Mouse (Mus musculus) cerebellum, adult 9-10 months (tissue): Measurements from ENCODE around the gene Klhl7.

Experiments used
- DNase-seq: peaks from one replicate; pipeline ENCODE4 v3.0.0; 2022

The Klhl7 gene

DNA sequence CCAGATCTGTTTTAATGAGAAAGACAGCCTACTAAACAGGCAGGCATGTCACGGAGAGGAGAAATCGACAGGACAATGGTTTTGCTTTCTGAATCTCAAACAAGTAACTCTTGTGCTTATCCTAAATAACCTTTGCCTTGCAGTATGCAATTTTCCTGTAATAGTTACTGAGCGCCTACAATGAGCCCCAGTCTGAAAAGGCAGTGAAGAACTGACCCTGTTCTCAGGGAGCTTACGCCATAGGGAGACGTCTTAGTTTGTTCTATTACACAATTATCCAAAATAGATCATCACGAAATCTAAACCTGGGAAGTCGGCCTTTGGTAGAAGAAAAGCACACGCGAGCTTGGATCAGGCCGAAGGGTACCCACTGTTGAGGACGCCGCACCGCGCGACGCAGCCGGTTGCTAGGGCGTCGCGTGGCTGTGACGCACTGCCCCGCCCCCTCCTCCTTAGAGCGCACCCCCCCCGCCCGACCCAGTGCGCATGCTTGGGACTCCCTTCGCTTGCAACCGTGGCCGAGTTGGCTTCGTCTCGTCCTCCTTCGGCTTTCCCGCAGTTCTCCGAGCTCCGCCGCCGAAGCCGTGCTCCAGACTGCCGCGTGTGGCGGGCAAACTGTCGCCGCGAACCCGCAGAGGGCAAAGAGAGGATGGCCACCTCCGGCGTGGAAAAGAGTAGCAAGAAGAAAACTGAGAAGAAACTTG, at the start of gene Klhl7:
Gene Klhl7, plus strand, starts transcription at position 500 of the 704 bp plus-strand sequence.
- DNase-seq: peak; percentile 86

- no peak for DNase-seq
These were observed 48.4 kb upstream of the Klhl7 start for GRCm38 (mm10) chr5:24051755-24052675.

- DNase-seq: no peak
These were observed 46.9 kb upstream of the Klhl7 start for GRCm38 (mm10) chr5:24053245-24054190.

GRCm38 (mm10) chr5:24054382-24054781, 46.0 kb upstream of the Klhl7 start:
- DNase-seq: no peak

DNA sequence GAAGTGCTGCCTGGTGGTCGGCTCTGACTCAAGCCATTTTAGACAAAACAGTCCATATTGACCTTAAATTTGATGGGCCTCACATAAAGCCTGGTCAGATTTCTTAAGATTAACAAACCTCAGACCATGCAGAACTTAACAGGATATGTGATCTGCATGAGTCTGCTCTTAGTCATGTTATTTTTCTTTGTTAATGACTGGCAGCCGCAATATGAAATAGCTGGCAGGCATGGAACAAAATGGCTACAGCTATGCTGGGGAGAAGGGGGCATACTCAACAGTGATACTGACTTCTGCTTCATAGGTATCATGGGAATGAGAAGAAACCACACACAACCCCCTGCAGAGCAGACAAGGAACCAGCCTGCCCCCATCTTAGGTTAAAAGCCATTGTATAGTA, 43.5 kb upstream of the Klhl7 start:
- no peak for DNase-seq

DNA sequence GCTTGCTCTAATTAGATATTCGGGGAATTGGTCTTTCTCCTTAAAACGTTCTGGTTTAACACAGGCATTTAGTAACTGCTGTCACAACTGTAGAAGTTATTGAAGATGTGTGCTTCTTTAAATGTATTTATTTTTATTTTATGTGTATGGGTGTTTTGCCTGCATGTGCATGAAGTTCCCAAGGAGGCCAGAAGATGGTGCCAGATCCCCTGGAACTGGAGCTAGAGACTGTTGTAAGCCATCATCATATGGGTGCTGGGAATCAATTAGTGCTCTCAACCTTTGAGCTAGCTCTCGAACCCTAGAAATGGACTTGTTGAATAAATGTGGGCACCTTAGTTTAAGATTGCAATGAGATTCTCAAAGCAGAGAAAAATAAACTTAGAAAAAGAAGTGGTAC, 42.8 kb upstream of the Klhl7 start:
- DNase-seq: no peak

- no peak for DNase-seq
These were observed 39.5 kb upstream of the Klhl7 start for GRCm38 (mm10) chr5:24060949-24061348.

- no peak for DNase-seq
These were observed 37.4 kb upstream of the Klhl7 start for GRCm38 (mm10) chr5:24063034-24063433.

DNA sequence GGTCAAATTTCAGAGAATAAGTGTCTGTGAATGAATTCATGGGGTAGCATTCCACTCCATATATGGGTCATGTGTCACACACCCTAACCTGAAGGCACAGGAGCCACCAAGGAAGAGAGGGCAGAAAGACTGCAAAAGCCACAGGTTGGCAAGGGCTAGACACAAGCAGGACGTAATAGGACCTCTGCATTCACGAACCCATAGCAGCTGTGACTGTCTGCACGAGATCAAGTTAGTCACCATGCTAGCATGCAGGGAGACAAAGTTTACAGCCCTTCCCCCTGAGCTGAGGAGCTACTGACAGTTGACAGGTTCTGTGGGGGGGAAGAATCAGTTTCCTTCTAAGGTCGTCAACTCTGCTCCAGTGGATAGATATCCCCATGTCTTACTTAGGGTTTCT, 36.9 kb upstream of the Klhl7 start:
- no peak for DNase-seq

DNA sequence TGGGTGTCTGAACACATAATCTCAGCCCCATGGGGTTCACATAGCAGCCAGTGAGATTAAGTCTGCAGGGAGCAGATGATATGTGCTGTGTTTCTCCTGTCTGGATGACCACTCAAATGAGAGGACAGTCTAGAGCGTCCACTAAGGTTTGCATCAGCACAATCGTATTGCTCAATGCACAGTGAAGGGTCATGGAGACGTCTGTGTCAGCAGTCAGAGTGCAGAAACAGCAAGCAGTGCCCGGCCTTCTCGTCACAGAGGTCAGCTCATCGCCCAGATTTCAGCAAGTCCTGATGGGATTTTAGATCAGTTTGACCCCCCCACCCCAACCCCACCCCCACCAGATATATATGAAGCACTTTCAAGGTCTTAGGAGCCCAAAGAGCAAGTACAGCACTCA, 31.4 kb upstream of the Klhl7 start:
- no peak for DNase-seq

- DNase-seq: no peak
These were observed 28.4 kb upstream of the Klhl7 start for GRCm38 (mm10) chr5:24072031-24072430.

DNA sequence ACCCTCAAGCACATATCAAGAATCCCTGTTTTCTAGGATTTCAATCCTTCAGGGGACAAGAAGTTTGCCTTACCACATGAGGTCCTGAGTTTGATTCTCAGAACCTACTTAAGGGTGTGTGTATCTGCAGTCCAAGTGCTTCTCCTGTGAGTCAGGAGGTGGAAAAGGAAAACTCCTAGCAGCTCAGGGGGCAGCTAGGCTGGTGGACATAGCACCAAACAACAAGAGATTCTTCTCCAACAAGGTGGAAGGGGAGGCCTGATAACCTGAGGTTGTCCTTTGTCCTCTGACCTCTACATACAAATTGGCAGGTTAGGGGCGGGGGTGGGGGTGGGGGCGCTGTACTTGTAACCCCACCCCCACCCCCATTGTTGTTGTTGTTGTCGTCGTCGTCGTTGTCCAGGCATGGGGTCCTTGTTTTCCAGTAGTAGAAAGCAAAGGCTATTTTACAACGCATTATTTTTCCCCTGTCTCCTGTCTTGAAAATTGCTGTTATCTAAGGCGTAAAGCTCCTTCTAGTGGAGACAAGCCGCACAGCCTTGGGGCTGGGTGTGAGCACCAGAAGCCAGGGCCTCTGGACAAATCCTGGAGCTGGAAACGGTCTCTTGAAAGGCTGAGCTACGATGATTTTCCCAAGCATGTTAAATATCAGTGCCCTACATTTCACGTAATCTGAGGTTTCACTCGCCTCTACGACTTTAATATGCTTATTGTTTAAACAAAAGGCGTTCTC, 23.3 kb upstream of the Klhl7 start:
- DNase-seq: peak; percentile 86

DNA sequence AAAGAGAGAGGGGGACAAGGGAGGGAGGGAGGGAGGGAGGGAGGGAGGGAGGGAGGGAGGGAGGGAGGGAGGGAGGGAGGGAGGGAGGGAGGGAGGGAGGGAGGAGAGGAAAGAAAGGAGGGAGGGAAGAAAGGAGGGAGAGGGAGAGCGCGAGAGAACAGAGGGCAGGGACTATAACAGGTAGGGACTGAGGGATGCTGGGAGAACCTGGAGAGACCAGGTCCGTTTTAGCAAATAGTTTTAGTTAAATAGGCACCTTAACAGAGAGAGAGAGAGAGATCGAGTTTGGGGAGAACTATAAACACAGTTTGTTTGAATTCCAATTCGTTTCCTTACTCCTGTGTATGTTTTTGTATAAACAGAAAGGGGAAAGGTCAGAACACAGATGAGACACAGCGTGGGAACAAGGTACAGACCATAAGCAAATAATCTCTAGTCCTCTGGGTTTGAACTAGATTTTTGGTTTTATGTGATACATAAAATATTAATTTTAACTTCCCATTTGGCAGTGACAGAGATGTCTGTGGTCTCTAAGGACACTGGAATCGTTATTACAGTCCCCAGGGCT, 22.6 kb upstream of the Klhl7 start:
- DNase-seq: no peak

DNA sequence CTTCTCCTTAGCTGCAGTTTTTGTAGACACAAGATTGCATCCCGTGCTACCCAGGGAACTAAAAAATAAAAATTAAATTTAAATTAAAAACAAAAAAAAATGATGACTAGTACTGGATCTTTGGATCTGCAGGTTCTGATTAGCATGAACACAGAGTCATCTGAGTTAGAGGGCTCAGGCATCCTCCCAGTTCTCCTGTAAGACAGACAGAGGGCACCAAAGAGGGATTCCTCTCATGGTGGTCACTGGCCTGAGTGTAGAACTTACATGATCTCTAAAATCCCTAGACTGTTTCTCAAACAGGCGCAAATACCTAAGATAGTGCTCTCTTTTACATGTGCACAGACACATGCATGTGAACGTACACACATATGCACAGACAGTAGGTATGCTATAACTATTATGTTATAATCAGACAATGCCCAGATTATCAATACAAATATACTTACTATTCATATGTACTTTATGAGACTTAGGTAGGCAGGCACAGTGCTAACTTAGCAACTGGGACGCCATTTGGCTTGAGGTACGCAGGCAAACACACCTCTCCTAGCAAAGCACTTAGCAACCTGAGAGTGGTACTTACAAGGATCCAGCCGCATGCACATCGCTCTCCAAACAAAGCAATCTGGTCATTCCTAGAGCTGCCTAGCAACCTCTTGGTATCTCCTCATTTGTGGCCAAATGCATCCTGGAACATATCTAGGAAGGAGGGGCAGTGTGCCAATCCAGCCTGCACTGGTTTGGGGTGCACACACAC, 21.8 kb upstream of the Klhl7 start:
- DNase-seq: no peak

- no peak for DNase-seq
These were observed 19.6 kb upstream of the Klhl7 start for GRCm38 (mm10) chr5:24080826-24081225.

- no peak for DNase-seq
These were observed 15.6 kb upstream of the Klhl7 start for GRCm38 (mm10) chr5:24084835-24085234.

DNA sequence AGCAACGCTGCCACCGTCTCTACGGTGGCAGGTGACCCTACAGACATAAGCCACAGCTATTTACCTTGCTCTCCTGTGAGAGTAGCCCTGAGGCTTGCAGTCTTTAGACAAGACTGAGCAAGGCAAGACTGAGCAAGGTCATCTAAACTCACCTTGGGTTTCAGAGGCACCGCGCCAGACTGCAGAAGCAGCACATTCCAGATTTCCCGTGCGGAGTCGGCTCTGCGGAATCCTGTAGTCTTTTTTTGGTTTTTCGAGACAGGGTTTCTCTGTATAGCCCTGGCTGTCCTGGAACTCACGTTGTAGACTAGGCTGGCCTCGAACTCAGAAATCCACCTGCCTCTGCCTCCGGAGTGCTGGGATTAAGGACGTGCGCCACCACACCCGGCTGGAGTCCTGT, 14.2 kb upstream of the Klhl7 start:
- DNase-seq: no peak

DNA sequence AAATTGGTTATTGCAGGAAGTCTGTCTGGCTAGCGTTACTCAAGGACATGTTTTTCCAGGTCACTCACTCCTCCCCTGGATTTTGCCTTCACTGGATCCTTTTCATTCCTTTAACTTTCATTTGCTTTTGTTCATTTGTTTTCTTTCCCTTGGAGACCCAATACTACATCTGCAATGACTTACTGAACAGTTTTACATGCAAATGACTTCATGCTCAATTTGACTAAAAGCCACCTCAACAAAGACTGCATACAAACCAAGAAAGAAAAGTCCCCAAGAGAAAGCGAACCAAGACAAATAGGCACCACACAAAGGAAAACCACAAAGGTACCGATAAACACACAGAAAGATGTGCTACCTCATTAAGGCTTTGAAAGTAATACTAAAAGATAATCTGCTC, 13.5 kb upstream of the Klhl7 start:
- DNase-seq: no peak

DNA sequence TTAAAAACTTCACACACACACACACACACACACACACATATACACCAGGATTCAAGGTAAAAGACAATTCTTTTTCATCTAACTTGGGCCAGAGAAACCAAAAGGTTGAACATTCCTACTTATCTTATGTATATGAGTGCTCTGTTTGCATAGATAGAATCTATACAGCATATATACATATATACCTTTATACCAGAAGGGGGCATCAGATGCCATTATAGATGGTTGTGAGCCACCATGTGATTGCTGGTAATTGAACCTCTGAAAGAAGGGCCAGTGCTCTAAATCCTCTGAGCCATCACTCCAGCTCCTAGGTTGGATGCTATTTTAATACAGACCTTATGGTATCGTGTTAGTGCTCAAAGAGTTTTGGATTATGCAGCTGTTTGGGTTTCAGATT, 12.0 kb upstream of the Klhl7 start:
- no peak for DNase-seq

DNA sequence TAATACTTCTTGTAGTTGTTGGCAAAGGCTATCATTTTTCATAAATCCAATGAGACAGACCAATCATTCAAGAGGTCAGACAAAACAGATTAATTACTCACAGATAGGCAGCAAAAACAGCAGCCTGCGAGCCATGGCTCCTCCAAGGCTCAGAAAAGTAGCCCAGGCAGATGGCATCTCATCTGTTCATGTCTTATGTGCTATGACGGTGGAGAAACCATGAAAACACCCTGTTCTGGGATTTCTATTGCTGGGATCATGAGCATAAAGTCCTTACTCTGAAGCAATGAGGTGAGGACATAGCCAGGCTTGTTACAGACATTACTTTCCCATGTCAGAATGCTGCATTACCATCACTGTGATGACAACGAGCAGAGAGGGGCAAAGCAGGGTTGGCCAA, 7.9 kb upstream of the Klhl7 start:
- no peak for DNase-seq

GRCm38 (mm10) chr5:24095393-24095792, 5.0 kb upstream of the Klhl7 start:
- no peak for DNase-seq
